Mouse (Mus musculus) 416B (cell line): Measurements from ENCODE around the gene Lrrc4.

Source experiments
- DNase-seq: peaks from one replicate; pipeline ENCODE4 v3.0.0; 2011; ENCODE audit warnings: low read depth

Lrrc4 gene

DNA sequence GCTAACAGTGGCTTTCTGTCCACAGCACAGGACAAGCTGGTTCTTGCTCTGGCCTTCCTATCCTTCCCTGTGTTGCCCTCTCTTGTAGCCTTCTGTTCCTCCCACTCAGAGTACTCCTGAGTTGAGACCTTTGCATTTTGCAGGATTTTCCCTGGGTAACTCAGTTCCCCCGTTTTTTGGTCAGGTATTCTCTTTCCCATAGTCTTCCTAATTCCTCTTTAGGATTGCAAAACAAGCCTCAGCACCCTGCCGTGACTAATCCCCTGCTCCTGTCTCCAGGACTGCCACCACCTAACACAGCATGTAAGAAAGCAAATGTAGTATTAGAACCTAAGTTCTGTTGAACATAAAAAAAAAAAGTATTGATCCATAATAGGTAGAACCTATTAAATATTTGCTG lies 60.2 kb downstream of the Lrrc4 start:
- DNase-seq, result no peak

- no peak for DNase-seq
Observed at GRCm38 (mm10) chr6:28767891-28768481, 63.6 kb downstream of the Lrrc4 start.

- DNase-seq, result no peak
Observed at GRCm38 (mm10) chr6:28766622-28767021, 64.9 kb downstream of the Lrrc4 start.

DNA sequence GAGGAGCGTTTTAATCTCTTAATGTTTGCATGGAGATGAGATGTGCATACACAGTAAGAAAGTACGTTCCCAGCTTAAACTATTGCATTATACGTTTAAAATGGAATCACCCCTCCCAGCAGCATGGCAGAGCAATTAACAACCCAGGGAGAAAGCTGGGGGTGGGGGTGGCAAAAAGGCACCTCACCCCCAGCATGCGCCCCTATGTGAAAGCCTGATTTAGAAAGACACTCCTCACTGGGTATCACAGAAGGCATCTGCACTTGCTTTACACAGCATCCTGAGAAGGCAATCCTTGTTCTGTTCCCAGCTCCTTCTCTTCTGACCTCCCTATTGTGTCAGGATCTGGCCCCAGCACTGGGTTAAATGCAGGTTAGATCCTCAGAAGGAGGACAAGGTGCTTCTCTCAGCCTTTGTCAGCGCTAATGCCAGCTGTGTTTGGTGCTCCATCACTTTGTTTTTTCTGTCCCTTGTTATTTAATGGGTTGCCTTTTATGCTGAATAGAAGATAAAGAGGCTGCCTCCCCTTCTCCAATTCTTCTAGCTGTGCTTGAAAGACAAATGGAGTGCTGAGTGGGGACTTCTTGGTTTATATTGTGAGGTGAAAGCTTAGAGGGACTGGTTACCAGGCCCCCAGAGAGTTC lies 69.3 kb downstream of the Lrrc4 start:
- DNase-seq, result no peak

- DNase-seq, result no peak
Observed at GRCm38 (mm10) chr6:28761728-28762127, 69.8 kb downstream of the Lrrc4 start.

DNA sequence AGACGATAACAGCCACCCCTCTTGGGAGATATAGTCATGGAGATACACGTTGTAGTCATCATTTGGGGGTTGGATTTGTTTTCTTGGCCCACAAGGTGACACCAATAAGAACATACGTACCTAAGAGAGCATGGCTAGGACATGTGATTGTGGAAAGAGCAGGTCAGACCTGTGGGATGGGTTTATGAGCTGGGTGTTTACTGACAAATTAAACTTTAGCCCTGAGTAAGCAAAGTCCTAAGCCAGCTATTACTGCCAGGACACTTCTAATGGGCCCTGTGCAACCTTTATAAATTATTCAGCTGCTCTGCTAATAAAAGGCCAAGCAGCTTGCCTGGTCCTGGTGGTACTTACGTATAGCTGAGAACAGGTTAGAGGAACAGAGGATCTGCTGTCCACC lies 73.3 kb downstream of the Lrrc4 start:
- DNase-seq, result no peak

DNA sequence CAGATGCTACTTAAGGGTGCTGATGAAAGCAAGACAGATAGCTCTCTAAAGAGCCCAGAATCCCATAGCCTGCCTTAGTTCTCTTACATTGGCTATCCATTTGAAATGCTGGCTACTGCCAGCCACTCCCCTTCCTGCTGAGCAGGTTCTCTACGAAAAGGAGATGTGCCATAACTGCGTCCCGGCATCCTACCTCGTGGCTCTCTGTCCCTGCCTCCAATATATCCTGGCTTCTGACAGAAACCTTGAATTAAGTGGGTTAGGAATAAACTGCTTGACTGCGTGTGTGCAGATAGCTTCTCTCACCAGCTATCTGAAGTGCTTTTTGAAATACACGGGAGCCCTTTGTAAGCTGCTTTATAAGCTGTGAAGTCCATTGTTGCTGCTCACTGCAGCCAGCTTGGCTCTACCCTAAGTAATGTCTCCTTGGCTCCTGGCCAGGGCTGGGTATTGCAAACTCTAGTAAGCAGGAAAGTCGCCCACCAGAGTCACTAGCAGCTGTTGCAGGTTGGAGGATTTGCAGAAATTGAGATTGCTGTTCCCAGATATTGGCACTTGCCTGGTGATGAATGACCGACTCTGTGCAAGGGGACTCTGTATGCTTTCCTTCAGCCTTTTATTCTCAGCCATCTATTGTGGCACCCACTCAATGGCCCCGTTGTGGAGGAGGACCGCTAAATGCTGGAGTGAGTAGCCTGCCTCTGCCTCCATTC lies 75.1 kb downstream of the Lrrc4 start:
- DNase-seq, result peak; percentile 17

DNA sequence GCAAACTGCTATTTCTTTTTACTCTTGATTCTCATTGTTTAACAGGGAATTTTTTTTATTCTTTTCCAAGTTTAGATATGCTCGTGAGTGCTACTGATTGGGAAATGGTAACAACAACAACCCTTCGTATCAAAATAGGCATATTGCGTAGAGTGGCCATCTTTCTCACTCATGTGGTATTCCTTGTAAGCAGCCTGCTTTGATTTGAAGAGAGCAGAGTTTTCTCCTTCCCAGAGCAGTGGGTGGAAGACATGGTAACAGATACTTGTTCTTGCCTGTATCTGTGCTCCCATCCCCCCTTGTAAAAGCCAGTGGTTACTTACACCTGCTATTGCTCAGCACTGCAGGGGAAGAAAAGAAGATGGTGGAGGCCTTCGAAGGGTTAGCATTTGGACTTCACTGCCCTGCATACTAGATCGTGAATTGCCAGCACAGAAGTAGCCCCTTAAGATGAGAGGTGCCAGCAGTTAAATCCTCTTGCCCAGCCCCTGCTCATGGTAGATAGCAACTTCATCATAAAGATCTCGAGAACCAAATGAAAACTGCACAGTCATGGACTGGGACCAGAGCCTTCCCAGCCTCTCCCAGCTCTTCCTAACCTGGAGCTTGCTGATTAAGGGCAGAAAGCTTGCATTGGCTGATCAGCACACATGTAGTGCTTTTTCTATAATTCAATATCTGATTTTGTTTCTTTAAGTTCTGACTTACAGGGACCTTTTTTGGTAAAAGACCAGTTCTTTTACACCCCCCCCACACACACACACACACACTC lies 77.2 kb downstream of the Lrrc4 start:
- DNase-seq, result no peak

- no peak for DNase-seq
Observed at GRCm38 (mm10) chr6:28753681-28754080, 77.9 kb downstream of the Lrrc4 start.

DNA sequence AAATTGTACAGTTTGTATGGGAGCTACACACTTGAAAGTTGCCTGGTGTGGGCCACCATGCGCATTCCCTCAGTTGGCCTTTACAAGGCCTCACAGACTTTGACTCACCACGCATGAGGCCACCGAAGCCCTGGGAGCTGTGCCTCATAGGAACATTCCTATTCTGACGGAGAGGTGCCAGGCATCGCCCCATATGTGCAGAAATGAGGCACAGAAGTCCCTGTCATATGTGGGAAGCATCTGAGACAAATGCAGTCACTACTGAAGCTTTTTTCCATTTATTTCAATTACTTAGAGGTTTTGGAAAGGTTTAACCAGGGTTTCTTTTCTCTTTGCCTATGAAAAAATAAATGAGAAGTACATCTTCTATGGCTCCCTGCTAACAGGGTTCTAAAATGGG lies 78.3 kb downstream of the Lrrc4 start:
- DNase-seq, result no peak

DNA sequence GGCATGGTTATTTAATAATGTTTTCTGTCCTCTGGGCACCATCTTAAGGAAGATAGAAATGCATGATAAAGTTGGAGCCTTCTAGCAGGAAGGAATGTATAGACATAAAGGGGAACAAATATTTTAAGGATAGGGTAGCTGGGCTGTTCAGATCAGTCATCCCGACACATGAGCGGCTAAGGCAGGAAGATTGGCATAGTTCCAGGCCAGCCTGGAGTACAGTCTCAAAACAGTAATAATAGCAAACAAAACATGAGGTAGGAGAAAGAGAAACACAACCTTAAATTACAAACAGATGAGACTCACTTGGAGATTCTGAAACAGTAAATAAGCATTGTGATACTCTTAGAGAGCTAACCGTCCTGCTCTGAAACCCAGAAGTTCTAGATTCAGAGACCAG lies 80.4 kb downstream of the Lrrc4 start:
- no peak for DNase-seq

DNA sequence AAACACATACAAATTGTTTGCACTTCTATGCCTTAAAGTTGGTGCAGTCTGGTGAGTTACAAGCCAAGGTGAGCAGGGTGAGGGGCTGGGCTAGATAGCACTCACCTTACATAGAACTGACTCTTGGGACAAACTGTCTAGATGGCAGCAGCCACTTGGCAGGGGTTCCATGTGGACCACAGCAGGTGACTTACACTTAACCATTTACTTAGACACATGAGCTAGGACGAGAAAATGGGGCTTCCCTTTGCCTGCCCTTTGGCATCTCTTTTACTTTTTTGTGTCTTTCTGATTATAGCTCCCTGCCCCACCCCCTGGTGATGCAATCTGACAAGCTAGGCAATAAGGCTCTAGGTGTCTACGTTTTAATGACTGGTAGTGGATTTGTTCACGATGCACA lies 82.3 kb downstream of the Lrrc4 start:
- no peak for DNase-seq

- DNase-seq, result no peak
Observed at GRCm38 (mm10) chr6:28747931-28748670, 83.4 kb downstream of the Lrrc4 start.

GRCm38 (mm10) chr6:28747025-28747424 lies 84.5 kb downstream of the Lrrc4 start:
- DNase-seq, result no peak

DNA sequence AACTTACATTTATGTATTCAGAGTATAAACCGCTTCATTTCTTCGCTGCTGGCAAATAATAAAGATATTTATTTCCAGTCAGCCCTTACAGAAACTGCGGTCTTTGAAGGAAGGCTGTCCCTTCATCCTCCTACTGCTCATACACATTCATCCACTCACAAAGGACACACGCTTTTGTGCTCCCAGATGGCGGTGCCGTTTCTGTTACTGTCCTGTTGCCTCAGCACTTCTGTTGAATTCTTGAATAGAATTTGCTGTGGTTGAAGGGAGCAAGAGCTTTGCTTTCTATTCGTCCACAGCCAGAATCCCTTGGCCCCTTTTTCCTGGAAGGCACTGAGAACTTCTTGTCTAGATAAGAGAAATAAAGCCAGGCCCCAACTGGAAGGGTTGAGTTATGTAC lies 85.7 kb downstream of the Lrrc4 start:
- no peak for DNase-seq

GRCm38 (mm10) chr6:28743586-28743985 lies 88.0 kb downstream of the Lrrc4 start:
- DNase-seq, result no peak

GRCm38 (mm10) chr6:28737601-28738000 lies 93.9 kb downstream of the Lrrc4 start:
- DNase-seq, result peak; percentile 38

GRCm38 (mm10) chr6:28736665-28737064 lies 94.9 kb downstream of the Lrrc4 start:
- no peak for DNase-seq

DNA sequence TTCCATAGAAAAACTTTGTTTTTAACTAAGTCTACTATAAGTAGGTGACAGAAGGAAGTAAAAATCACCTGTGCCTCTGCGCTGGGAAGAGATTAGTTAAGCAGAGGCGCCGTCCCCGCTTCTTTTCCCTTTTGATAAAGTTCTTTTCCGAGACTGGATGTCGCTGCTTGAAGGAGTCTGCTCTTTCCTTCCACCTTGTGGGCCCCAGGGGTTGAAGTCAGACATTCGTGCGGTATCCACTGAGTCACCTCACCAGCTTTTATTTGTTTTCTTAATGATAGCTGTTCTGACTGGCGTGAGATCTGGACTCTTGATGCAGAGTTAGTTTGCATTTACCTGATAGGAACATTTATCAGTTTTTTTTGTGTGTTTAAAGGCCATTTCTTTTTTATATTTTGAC lies 96.4 kb downstream of the Lrrc4 start:
- no peak for DNase-seq

GRCm38 (mm10) chr6:28733884-28734647 lies 97.5 kb downstream of the Lrrc4 start:
- peak; percentile 70 for DNase-seq

GRCm38 (mm10) chr6:28731246-28731645 lies 100.3 kb downstream of the Lrrc4 start:
- DNase-seq, result no peak
